Mouse (Mus musculus): ENCODE measurements around the gene Ajm1.

DNA sequence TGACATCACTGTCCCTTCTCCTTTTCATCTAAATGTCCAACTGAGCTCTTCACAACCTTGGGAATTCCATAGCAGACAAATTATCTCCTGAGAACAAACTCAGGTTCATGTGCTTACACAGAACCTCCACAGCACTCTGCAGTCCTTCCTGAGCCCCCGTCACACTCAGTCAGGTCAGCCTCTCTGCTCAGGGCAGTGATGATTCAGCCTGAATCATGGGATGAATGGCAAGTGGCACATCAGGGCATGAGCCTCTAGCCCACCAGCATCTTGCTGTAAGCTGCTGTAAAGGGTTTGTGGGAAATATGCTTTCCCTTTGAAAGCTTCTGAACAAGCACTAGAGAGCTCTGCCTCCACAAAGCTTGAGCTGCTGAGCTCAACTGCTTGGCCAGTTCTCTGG, 17.2 kb upstream of the Ajm1 start:
- TF ChIP-seq TCF12 (IDR thresholded peaks at IDR 0.05; ENCODE audit: low read depth, low read length) (no peak), MAZ (IDR thresholded peaks at IDR 0.05; ENCODE audit: low read depth, low read length) (no peak), CTCF (IDR thresholded peaks at IDR 0.05 in 2 of 3, conservative IDR thresholded peaks at IDR 0.05 in 1 of 3; ENCODE audit: control insufficient read depth in 1 of 3, insufficient read depth in 1 of 3, low read depth in 2 of 3, low read length in 3 of 3, poor library complexity in 1 of 3, severe bottlenecking in 1 of 3) (no peak), RCOR1 (IDR thresholded peaks at IDR 0.05; ENCODE audit: low read depth, low read length) (no peak), POLR2A (IDR thresholded peaks at IDR 0.05; ENCODE audit: control insufficient read depth in 1 of 2, insufficient read depth in 1 of 2, low read depth in 1 of 2, low read length in 2 of 2, poor library complexity in 1 of 2) (no peak), EP300 (IDR thresholded peaks at IDR 0.05; ENCODE audit: low read depth in 1 of 2, low read length in 2 of 2) (no peak), ELF1 (IDR thresholded peaks at IDR 0.05; ENCODE audit: low read depth, low read length) (no peak), USF1 (IDR thresholded peaks at IDR 0.05; ENCODE audit: low read depth, low read length) (no peak), RAD21 (IDR thresholded peaks at IDR 0.05; ENCODE audit: low read depth, low read length) (no peak), MYC (IDR thresholded peaks at IDR 0.05; ENCODE audit: low read depth, low read length) (no peak), TAL1 (IDR thresholded peaks at IDR 0.05; ENCODE audit: low read length) (no peak), MEF2A (IDR thresholded peaks at IDR 0.05; ENCODE audit: extremely low read depth, insufficient replicate concordance, low read depth, low read length, poor library complexity, severe bottlenecking) (no peak), SMC3 (IDR thresholded peaks at IDR 0.05; ENCODE audit: low read depth, low read length) (no peak)

Data from MEL (cell line).